Mouse (Mus musculus) neural tube, embryonic 15.5 days (tissue): ENCODE measurements around the gene Gpr137b. TPM values are rescaled to one million over a fixed set of nuclear protein-coding genes. Genes with fewer than 3 reads are reported as not detected.
"Not testable (repeated sequence)": the region's sequence is repeated elsewhere in the genome, so short reads cannot be mapped to it uniquely, and the experiment has no call there.

Experiments
- ATAC-seq: fragments of 200-750 bp; cut with Nextera tagmentation; 2 replicates; pipeline ENCODE4 v1.8.0; 2017; ENCODE audit warnings: mild to moderate bottlenecking, moderate TSS enrichment, moderate library complexity; ENCODE audit not compliant: low FRiP score
- H3K27ac ChIP-seq: fragments of 300-500 bp; sonication (generic); replicated peaks from 2 replicates; pipeline ENCODE4 v1.5.1; 2015; ENCODE audit warnings: mild to moderate bottlenecking, inconsistent platforms
- H3K27me3 ChIP-seq: fragments of 300-500 bp; sonication (generic); replicated peaks from 2 replicates; pipeline ENCODE4 v1.6.1; 2015; ENCODE audit warnings: inconsistent platforms
- H3K36me3 ChIP-seq: fragments of 300-500 bp; sonication (generic); 2 replicates; pipeline ENCODE4 v1.6.1; 2015; ENCODE audit warnings: inconsistent platforms
- H3K4me1 ChIP-seq: fragments of 300-500 bp; sonication (generic); 2 replicates; pipeline ENCODE4 v1.6.1; 2015; ENCODE audit warnings: inconsistent platforms
- H3K4me2 ChIP-seq: fragments of 300-500 bp; sonication (generic); 2 replicates; pipeline ENCODE4 v1.6.1; 2015; ENCODE audit warnings: inconsistent platforms, mild to moderate bottlenecking, moderate library complexity
- H3K4me3 ChIP-seq: fragments of 300-500 bp; sonication (generic); replicated peaks from 2 replicates; pipeline ENCODE4 v1.5.1; 2015; ENCODE audit warnings: mild to moderate bottlenecking, inconsistent platforms
- H3K9ac ChIP-seq: fragments of 300-500 bp; sonication (generic); replicated peaks from 2 replicates; pipeline ENCODE4 v1.6.1; 2015; ENCODE audit warnings: mild to moderate bottlenecking, inconsistent platforms
- H3K9me3 ChIP-seq: fragments of 300-500 bp; sonication (generic); replicated peaks from 2 replicates; pipeline ENCODE4 v1.6.1; 2016; ENCODE audit warnings: inconsistent platforms
- WGBS: fragments of 180-500 bp; shearing (Covaris S2); methylation state at CpG from one replicate; pipeline ENCODE4 v1.1.7; 2015; ENCODE audit warnings: mixed read lengths; 5-methylcytosine and 5-hydroxymethylcytosine counted together
- polyA plus RNA-seq: library from polyadenylated mRNA; unstranded; fragments of >200 nt; fragmentation: Nextera tagmentation; extraction: Ambion mirVana; gene quantifications from 2 replicates; pipeline ENCODE4 v1.2.1, GENCODE M21; 2015

The Gpr137b gene
- polyA plus RNA-seq, result 23.2 and 24.5 TPM in 2 replicates

DNA sequence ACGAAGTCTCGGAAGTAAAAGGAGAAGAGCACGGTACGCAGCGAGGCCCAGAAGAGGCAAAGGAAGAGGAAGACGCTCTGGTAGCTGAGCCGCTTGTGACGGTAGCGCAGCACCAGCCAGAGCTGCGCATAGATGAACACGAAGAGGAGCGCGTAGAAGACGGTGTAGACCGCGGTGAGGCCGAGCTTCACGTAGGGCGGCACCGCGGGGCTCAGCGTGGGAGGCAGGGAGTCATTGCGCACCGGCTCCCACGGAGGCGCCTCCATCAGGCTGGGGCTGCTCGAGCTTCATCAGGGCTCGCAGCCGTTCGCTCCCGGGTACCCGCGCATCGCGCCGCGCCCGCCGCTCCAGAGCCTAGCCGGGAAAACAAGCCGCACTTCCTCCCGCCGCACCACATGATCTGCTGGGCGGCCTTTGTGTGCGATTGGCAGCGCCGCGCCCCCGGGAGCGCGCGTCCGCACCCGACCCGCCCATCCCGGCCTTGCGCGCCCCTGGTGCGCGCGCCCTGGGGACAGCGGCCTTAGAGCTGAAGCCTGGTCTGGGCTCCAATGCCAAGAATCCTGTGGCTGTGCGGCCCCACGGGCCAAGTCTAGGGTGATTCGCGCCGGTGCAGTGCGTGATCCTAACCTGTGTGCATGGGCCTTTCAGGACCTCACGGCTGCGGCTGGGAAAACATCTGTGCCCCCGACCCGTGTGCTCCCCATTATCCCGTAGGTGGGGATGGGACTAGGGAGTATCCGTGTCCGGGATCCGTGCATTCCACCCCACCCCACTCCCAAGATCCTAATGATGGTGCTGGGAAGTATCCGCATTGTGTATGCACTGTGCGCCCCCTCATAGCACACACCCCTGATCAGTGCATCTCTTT is at the start of gene Gpr137b:
TSS of gene Gpr137b (minus strand) at position 787 of the 868 bp plus-strand sequence.
- peak; percentile 95 for ATAC-seq
- not testable (repeated sequence) for H3K4me1 ChIP-seq, H3K9me3 ChIP-seq, H3K27me3 ChIP-seq, H3K36me3 ChIP-seq
- peak within 1 kb of the TSS; percentile 76 for H3K27ac ChIP-seq
- peak within 1 kb of the TSS; percentile 46 for H3K4me3 ChIP-seq
- peak within 1 kb of the TSS; percentile 47; the same call in 1 of the 2 replicates for H3K9ac ChIP-seq
- peak within 1 kb of the TSS; percentile 58 for H3K4me2 ChIP-seq
- WGBS, result 0% methylated on average over 55 of the region's 78 CpGs

GRCm38 (mm10) chr13:13438112-13438953 is 44.5 kb upstream of the Gpr137b start:
- H3K9ac ChIP-seq, H3K4me1 ChIP-seq, H3K27me3 ChIP-seq, H3K27ac ChIP-seq, H3K9me3 ChIP-seq, H3K36me3 ChIP-seq: not testable (repeated sequence)
- H3K4me3 ChIP-seq, result peak overlapping the region; percentile 17; the same call in 1 of the 2 replicates
- H3K4me2 ChIP-seq, result peak overlapping the region; percentile 28; the same call in 1 of the 2 replicates
- ATAC-seq, result peak; percentile 15; the same call in 1 of the 2 replicates
- 6% methylated on average over 16 of the region's 28 CpGs for WGBS

DNA sequence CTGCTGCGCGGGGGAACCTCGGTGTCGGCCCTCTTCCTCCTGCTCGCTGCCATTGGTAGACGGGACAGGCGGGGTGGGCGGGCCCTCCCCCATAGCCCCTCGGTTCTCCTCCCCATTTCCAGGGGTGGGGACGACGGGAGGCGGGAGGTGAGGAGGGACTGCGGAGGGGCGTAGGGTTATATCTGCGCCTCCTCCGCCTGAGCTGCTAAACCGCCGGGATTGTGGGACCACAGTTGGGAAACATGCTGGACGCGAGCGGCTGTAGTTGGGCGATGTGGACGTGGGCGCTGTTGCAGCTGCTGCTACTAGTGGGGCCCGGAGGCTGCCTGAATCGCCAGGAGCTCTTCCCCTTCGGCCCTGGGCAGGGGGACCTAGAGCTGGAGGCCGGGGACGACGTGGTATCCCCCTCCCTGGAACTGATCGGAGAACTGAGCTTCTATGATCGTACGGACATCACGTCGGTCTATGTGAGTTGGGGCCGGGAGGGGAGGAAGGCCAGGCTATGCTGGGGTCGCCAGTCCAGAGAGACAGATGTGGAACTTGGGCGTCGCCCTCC is 43.7 kb upstream of the Gpr137b start, which contains the start of gene Nid1:
TSS of gene Nid1 (plus strand) at position 92 of the 556 bp plus-strand sequence.
- H3K4me2 ChIP-seq, result peak within 1 kb of the TSS; percentile 50
- peak; percentile 81 for ATAC-seq
- not testable (repeated sequence) for H3K9me3 ChIP-seq, H3K9ac ChIP-seq, H3K27ac ChIP-seq, H3K27me3 ChIP-seq, H3K36me3 ChIP-seq, H3K4me1 ChIP-seq
- H3K4me3 ChIP-seq, result peak within 1 kb of the TSS; percentile 28
- WGBS, result under 1% methylated on average over 29 of the region's 39 CpGs

DNA sequence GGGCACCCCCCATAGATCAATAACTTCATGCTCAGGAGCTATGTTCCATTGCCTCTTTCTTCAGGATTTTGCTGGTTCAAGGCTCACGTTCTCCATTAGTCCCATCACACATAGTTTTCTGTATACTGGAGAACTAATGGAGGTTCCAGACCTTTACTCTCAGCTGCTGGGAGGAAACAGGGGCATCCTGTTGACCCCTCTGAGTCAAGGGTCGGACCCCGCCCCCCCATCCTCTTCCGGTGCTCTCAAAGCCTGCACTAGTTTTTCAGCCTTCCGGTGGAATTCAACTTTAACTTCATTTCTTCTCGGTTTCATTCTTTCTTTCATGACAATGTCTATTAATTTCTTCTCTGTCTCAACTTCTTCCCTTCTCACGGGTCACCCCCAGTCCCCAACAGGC is 42.3 kb upstream of the Gpr137b start:
- H3K9ac ChIP-seq, H3K4me3 ChIP-seq, ATAC-seq, H3K9me3 ChIP-seq, H3K27ac ChIP-seq, H3K4me1 ChIP-seq, H3K4me2 ChIP-seq, H3K36me3 ChIP-seq, H3K27me3 ChIP-seq: not testable (repeated sequence)
- 87% methylated on average over 5 of the region's 7 CpGs for WGBS

DNA sequence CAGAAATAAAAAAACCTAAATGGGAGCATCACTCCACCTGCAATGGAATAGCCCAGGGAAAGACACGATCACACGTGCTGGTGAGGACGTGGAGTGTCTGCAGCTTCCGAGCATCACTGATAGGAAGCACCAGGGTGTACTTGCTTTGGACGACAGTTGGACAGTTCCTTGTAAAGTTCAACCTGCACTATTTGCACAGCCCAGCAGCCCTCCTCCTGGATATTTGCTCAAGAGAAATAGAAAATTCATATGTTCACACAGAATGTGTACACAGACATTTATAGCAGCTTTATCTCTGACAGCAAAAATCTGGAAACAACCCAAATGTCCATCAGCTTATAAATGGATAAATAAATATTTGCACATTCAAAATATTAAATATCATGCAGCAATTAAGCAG is 29.5 kb upstream of the Gpr137b start:
- not testable (repeated sequence) for H3K27me3 ChIP-seq, H3K36me3 ChIP-seq, H3K9me3 ChIP-seq, ATAC-seq, H3K27ac ChIP-seq, H3K9ac ChIP-seq, H3K4me3 ChIP-seq, H3K4me1 ChIP-seq, H3K4me2 ChIP-seq
- 83% methylated on average over 2 of the region's 5 CpGs for WGBS

- whole genome bisulfite sequencing, result 91% methylated on average over 7 of the region's 12 CpGs
Observed at GRCm38 (mm10) chr13:13418859-13419258, 25.0 kb upstream of the Gpr137b start.

DNA sequence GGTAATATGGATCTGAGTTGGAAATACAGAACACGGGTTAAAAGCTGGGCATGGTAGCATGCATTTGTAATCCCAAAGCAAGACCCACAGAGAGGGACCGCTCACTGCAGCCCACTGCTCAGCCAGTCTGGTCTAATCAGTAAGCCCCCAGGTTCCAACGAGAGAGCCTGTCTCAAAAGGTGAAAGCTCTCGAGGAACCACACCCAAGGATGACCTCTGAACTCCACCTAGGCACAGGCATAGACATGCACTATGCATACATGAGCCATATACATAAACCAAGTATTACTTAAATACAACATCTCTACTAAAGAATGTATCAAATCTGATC is 22.2 kb upstream of the Gpr137b start:
- H3K27me3 ChIP-seq, H3K36me3 ChIP-seq, H3K4me3 ChIP-seq, H3K27ac ChIP-seq, H3K9ac ChIP-seq, H3K4me2 ChIP-seq, H3K9me3 ChIP-seq, H3K4me1 ChIP-seq: not testable (repeated sequence)
- peak; percentile 50; the same call in 1 of the 2 replicates for ATAC-seq
- 86% methylated on average over 4 of the region's 4 CpGs for WGBS

More at GRCm38 (mm10) chr13:13418859-13419258, 25.0 kb upstream of the Gpr137b start:
- not testable (repeated sequence) for H3K27me3 ChIP-seq, H3K4me2 ChIP-seq, H3K36me3 ChIP-seq, H3K27ac ChIP-seq, H3K9ac ChIP-seq, H3K4me1 ChIP-seq, H3K4me3 ChIP-seq, ATAC-seq, H3K9me3 ChIP-seq

- 39% methylated on average over 23 of the region's 23 CpGs for WGBS
- H3K27me3 ChIP-seq, H3K9me3 ChIP-seq, H3K36me3 ChIP-seq, H3K27ac ChIP-seq, H3K9ac ChIP-seq, H3K4me1 ChIP-seq, H3K4me3 ChIP-seq: not testable (repeated sequence)
- peak overlapping the region; percentile 35 for H3K4me2 ChIP-seq
- peak; percentile 91 for ATAC-seq
Observed at GRCm38 (mm10) chr13:13415120-13416006, 21.5 kb upstream of the Gpr137b start.

GRCm38 (mm10) chr13:13414206-13414605 is 20.4 kb upstream of the Gpr137b start:
- Histone ChIP-seq H3K4me1 (no peaks in the 10 kb centered on the region), H3K27me3 (no peaks in the 10 kb centered on the region), H3K9me3 (no peaks in the 10 kb centered on the region), H3K27ac (no peak overlapping the region), H3K4me2 (no peak overlapping the region), H3K9ac (no peak overlapping the region), H3K36me3 (no peaks in the 10 kb centered on the region), H3K4me3 (no peak overlapping the region)
- ATAC-seq, result no peak
- 87% methylated on average over 3 of the region's 3 CpGs for WGBS

GRCm38 (mm10) chr13:13405511-13405910 is 11.7 kb upstream of the Gpr137b start:
- ATAC-seq, H3K27ac ChIP-seq, H3K36me3 ChIP-seq, H3K9me3 ChIP-seq, H3K4me3 ChIP-seq, H3K4me2 ChIP-seq, H3K4me1 ChIP-seq, H3K9ac ChIP-seq, H3K27me3 ChIP-seq: not testable (repeated sequence)
- no CpG with 5 or more reads among the region's 6 CpGs for WGBS
